Mouse (Mus musculus): ENCODE data around the gene Nsdhl. TPM values are rescaled to one million over a fixed set of nuclear protein-coding genes. Genes with fewer than 3 reads are reported as not detected.

Gene Nsdhl
- total RNA-seq, 2 experiments from 2014 or later: 4.2 to 6.4 TPM

DNA sequence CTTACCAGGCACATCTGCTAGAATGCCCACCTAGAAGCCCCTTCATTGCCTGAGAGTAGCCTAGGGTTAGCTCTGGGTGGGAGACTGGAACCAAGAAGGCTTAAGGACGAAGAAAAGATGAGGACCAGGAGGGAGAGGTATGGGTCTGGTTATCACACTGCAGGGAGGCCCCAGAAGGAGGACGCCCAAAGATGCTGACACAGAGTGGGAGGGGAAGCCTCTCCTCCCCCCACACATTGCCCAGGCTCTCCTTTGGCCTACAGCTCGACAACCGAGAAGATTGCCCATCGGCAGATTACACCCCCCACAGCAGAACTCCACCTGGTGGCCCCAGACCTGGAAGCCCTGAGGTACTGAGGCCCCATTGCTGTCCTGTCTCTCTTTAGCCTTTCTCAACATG, 84.8 kb downstream of the Nsdhl start:
- no peak for DNase-seq

DNA sequence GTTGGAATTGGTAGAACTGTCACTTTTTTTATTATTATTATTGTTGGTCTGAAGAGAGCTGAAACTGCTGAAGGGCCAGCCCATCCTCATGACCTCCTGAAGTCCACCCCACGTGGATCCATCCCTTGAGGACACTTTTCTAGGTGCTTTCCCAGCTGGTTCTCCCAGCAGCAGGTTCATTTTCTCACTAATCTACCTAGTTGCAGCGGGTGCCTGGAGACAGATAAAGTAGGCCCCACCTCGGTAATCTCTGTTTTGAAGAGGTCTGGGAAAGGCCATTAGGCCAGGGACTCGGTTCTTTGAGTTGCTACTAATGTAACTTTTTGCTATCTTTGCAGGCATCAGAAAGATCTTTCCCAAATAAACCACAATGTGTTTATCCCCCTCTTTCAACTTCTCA, 87.3 kb downstream of the Nsdhl start:
- no peak for DNase-seq

DNA sequence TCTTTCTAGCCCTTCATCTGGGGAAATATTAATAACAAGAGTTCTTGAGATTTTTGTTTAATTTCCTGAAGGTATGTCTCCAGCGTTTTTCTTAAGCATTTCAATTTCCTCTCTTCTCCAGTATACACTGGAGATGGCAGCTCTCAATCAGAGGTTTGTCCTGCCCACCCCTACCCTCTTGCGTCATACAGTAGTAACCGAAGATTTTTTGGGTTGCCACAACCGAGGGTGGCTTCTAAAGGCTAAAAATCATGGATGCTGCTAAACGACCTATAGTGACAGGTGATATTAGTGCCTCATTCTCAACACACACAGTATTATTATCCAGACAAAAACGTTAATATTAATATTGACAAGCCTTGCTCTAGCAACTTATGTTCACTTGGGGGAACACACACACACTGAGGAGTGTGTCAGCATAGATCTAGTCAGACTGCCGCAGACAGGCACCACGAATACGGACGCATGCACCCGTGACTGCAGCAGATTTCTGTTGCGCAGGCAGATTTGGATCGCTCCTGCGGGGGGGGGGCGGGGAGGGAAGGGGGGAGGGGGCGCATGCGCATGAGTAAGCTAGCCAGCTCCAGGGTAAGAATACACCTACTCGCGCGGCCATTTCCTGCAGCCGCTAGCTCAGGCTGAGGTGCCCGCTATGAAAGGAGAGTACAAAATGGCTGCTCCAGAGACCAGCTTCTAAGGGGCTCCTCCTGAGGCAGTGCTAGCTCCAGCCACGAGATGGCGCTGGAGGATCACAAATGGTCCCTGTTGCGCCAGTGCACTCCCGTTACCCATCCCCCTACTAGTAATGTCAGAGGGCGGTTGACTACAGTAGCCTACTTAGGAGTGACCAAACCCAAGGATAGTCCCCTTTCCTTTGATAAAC, 89.5 kb downstream of the Nsdhl start:
- peak; percentile 94 to 95 for DNase-seq

Small RNA genes lying within 50 kb of the gene (microRNA-seq; reads per million reads assigned to microRNA genes)
- gene Mir2137: 0 to 0.27 reads per million in 2 experiments

Other genes starting within 250 kb of the Nsdhl start
- not detected for gene Gabrq, start 93.4 kb upstream of the Nsdhl start, total RNA-seq (2021)
- gene Cetn2, start 146 bp upstream of the Nsdhl start, total RNA-seq (2021): 10 to 100 TPM; 28.3 to 30.9 TPM
- 1 to 10 TPM in 1 of 2 experiments, under 1 TPM in 1; 0.77 to 1.8 TPM for gene Zfp185, start 68.8 kb downstream of the Nsdhl start, total RNA-seq (2021)
- not detected for gene Pnma5, start 118.5 kb downstream of the Nsdhl start, total RNA-seq (2021)
- gene Pnma3, start 146.2 kb downstream of the Nsdhl start, total RNA-seq (2021): not detected
- gene Xlr4a, start 163.9 kb downstream of the Nsdhl start, total RNA-seq (2021): 1 to 10 TPM in 1 of 2 experiments, under 1 TPM in 1; 0.45 to 1.9 TPM
- gene Xlr3a, start 178.5 kb downstream of the Nsdhl start, total RNA-seq (2021): under 1 TPM; 0.47 to 0.62 TPM
- gene Gm14685, start 198.5 kb downstream of the Nsdhl start, total RNA-seq (2021): not detected
- not detected for gene Xlr5b, start 230.2 kb downstream of the Nsdhl start, total RNA-seq (2021)
- not detected for gene DXBay18, start 230.9 kb downstream of the Nsdhl start, total RNA-seq (2021)

Data from heart, adult 18-20 months (tissue).